In genomic region chr2:4921019-4921418, GRCm38 (mm10) we compare ENCODE assay signal across 28 mouse cellular contexts. TPM values are rescaled to one million over a fixed set of nuclear protein-coding genes. Genes with fewer than 3 reads are reported as not detected.
A peak's percentile ranks its signal among the peaks of the same experiment; 100 is the strongest.
DNase-seq lines count a peak whose midpoint lies in the region; ATAC-seq and TF ChIP-seq lines count a peak whose summit lies in the region.
"Had no signal": no experiment of that assay in that cellular context is flagged by ENCODE, and none has a peak within 500 bp of the region (broad histone marks: within the 10 kb centered on the region; RNA-seq: fewer than 3 reads in every experiment).

No protein-coding gene starts in this region.

- peak overlapping the region; percentile 37; the same call in 1 of the 2 replicates for H3K27ac ChIP-seq in kidney, adult 2 months (ENCODE audit: insufficient read depth, low read depth, low read length)
- peak overlapping the region; percentile 91 for H3K27ac ChIP-seq in liver, postnatal 0 days (ENCODE audit: low read depth)
- no peak overlapping the region for H3K27ac ChIP-seq in liver, embryonic 12.5 days
- H3K27ac ChIP-seq in ES-E14 (ENCODE audit: insufficient read depth, low read depth, low read length, poor library complexity, severe bottlenecking) = no peak overlapping the region
- H3K27ac ChIP-seq: embryonic facial prominence, embryonic 13.5 days; embryonic facial prominence, embryonic 15.5 days; forebrain, embryonic 10.5 days; forebrain, embryonic 12.5 days had no signal

- H3K4me3 ChIP-seq in kidney, adult 2 months (ENCODE audit: insufficient read depth, low read depth, low read length) = no peak overlapping the region
- H3K4me3 ChIP-seq in liver, postnatal 0 days (ENCODE audit: low read depth, low read length) = no peak overlapping the region
- no peak overlapping the region for H3K4me3 ChIP-seq in liver, embryonic 12.5 days
- no peak overlapping the region for H3K4me3 ChIP-seq in ES-E14 (ENCODE audit: insufficient read depth in 1 of 2, low read depth in 1 of 2, low read length in 2 of 2, poor library complexity in 1 of 2, severe bottlenecking in 1 of 2)
- H3K4me3 ChIP-seq: embryonic facial prominence, embryonic 13.5 days; embryonic facial prominence, embryonic 15.5 days; erythroblast, embryonic 14.5 days; forebrain, embryonic 10.5 days; forebrain, embryonic 12.5 days had no signal

- ATAC-seq in liver, postnatal 0 days = no peak
- no peak for ATAC-seq in liver, embryonic 12.5 days
- ATAC-seq: CD4-positive, CD25-positive, alpha-beta regulatory T cell, adult 4 months; forebrain, embryonic 14.5 days; forebrain, embryonic 16.5 days had no signal

- H3K4me2 ChIP-seq in liver, postnatal 0 days (ENCODE audit: low read depth, low read length) = peak overlapping the region; percentile 27; the same call in 1 of the 2 replicates
- H3K4me2 ChIP-seq in liver, embryonic 12.5 days = no peak overlapping the region
- H3K4me2 ChIP-seq: embryonic facial prominence, embryonic 13.5 days; embryonic facial prominence, embryonic 15.5 days; forebrain, embryonic 12.5 days had no signal

- peaks cover 30% of the 10 kb centered on the region for H3K4me1 ChIP-seq in kidney, adult 2 months (ENCODE audit: control insufficient read depth, insufficient read depth, low read length)
- H3K4me1 ChIP-seq in liver, postnatal 0 days (ENCODE audit: insufficient read depth) = peaks cover 14% of the 10 kb centered on the region
- H3K4me1 ChIP-seq in liver, embryonic 12.5 days = peaks cover 28% of the 10 kb centered on the region
- peaks cover 4 to 8% of the 10 kb centered on the region in 2 experiments; a peak in 2 of 4 replicates for H3K4me1 ChIP-seq in ES-E14 (ENCODE audit: control insufficient read depth in 2 of 2, insufficient read depth in 2 of 2, low read length in 2 of 2, poor library complexity in 1 of 2)

- TF ChIP-seq EP300 in liver, postnatal 0 days (IDR thresholded peaks at IDR 0.05; ENCODE audit: low read depth) = no peak

- no peak for DNase-seq in kidney, adult 2 months
- DNase-seq in kidney, adult 8-10 months = no peak
- DNase-seq in liver, postnatal 0 days = no peak
- no peak for DNase-seq in ES-E14 (ENCODE audit: low read depth, low spot score)
- DNase-seq: adrenal gland, adult 2 months; adrenal gland, postnatal 10 days; adrenal gland, postnatal 25 days; B cell, adult 2 months; cerebellum, adult 11 months; cerebellum, adult 18-20 months; cerebellum, adult 8-10 months; cerebellum, adult 9-11 months; cerebellum, postnatal 14 days; cerebellum, postnatal 36 days; embryo, embryonic 11 days had no signal

- WGBS in kidney, adult 2 months = 73% methylated on average over 5 of the region's 5 CpGs
- WGBS in liver, postnatal 0 days (ENCODE audit: insufficient replicate concordance) = 66% methylated on average over 5 of the region's 5 CpGs
- 70% methylated on average over 5 of the region's 5 CpGs for WGBS in liver, embryonic 12.5 days (ENCODE audit: insufficient replicate concordance)

- TF ChIP-seq CTCF in kidney, adult 2 months (conservative IDR thresholded peaks at IDR 0.05; ENCODE audit: insufficient read depth, insufficient read length, low read depth, low read length) = no peak
- no peak for TF ChIP-seq CTCF in liver, postnatal 0 days (IDR thresholded peaks at IDR 0.05; ENCODE audit: low read depth)

- no peaks in the 10 kb centered on the region for H3K27me3 ChIP-seq in kidney, adult 2 months (replicated peaks; ENCODE audit: control insufficient read depth, insufficient read depth, low read length)
- H3K27me3 ChIP-seq in liver, postnatal 0 days (ENCODE audit: insufficient read depth, low read length) = no peaks in the 10 kb centered on the region
- H3K27me3 ChIP-seq in liver, embryonic 12.5 days (replicated peaks) = no peaks in the 10 kb centered on the region
- H3K27me3 ChIP-seq: CH12.LX; embryonic facial prominence, embryonic 13.5 days; embryonic facial prominence, embryonic 15.5 days; forebrain, embryonic 12.5 days had no signal

- no peak overlapping the region for H3K9ac ChIP-seq in liver, postnatal 0 days (replicated peaks)
- H3K9ac ChIP-seq in liver, embryonic 12.5 days = no peak overlapping the region
- H3K9ac ChIP-seq in ES-E14 (ENCODE audit: insufficient read depth, low read depth, low read length, poor library complexity, severe bottlenecking) = no peak overlapping the region
- H3K9ac ChIP-seq: embryonic facial prominence, embryonic 13.5 days; embryonic facial prominence, embryonic 15.5 days; forebrain, embryonic 12.5 days had no signal

- in situ Hi-C loops in ES-E14 (cut with MboI; ENCODE audit: low sequenced_read_pairs in 2 of 2, unreplicated experiment in 2 of 2) = no loop called here

- H3K9me3 ChIP-seq in liver, postnatal 0 days (ENCODE audit: low read length) = no peaks in the 10 kb centered on the region
- H3K9me3 ChIP-seq in liver, embryonic 12.5 days (replicated peaks) = peaks cover 4% of the 10 kb centered on the region; the same call in 1 of the 2 replicates
- H3K9me3 ChIP-seq in ES-E14 (ENCODE audit: control insufficient read depth, insufficient read depth, low read depth, low read length) = no peaks in the 10 kb centered on the region
- H3K9me3 ChIP-seq: embryonic facial prominence, embryonic 13.5 days; embryonic facial prominence, embryonic 15.5 days; forebrain, embryonic 12.5 days had no signal

- no peak for TF ChIP-seq POLR2A in kidney, adult 2 months (IDR thresholded peaks at IDR 0.05; ENCODE audit: low read depth, low read length)

- H3K36me3 ChIP-seq in kidney, adult 2 months (ENCODE audit: control insufficient read depth, insufficient read depth, low read length) = peaks cover 3% of the 10 kb centered on the region; the same call in 1 of the 2 replicates
- peaks cover 4% of the 10 kb centered on the region for H3K36me3 ChIP-seq in liver, postnatal 0 days (replicated peaks; ENCODE audit: insufficient read depth, low read length)
- peaks cover 12% of the 10 kb centered on the region; the same call in 1 of the 2 replicates for H3K36me3 ChIP-seq in liver, embryonic 12.5 days
- peaks cover 2% of the 10 kb centered on the region; the same call in 1 of the 2 replicates for H3K36me3 ChIP-seq in ES-E14 (ENCODE audit: control insufficient read depth, insufficient read depth, low read length, poor library complexity, severe bottlenecking)
- H3K36me3 ChIP-seq: embryonic facial prominence, embryonic 15.5 days; forebrain, embryonic 12.5 days had no signal

TF ChIP-seq in ES-E14, 5 proteins besides CTCF, POLR2A, EP300 and RAD21:
- no peak for TF ChIP-seq ZC3H11A (IDR thresholded peaks at IDR 0.05; ENCODE audit: borderline replicate concordance, low read depth, low read length)
- TF ChIP-seq ZNF384 (IDR thresholded peaks at IDR 0.05; ENCODE audit: low read depth, low read length) = peak; percentile 61
- TF ChIP-seq HCFC1 (IDR thresholded peaks at IDR 0.05; ENCODE audit: borderline replicate concordance, insufficient read depth, low read length) = no peak

RNA-seq across cellular contexts. Expression of gene Phyh, which starts 2.2 kb away (rescaled TPM):
- polyA plus RNA-seq in kidney, adult 2 months (2012; rRNA removed) = 322 and 403 TPM in 2 replicates
- polyA plus RNA-seq in liver, postnatal 0 days (2015; fragmentation: Nextera tagmentation; extraction: Ambion mirVana) = 608 and 753 TPM in 2 replicates
- polyA plus RNA-seq in liver, embryonic 12.5 days (2016; fragmentation: Nextera tagmentation; extraction: Ambion mirVana) = 38.7 and 39.2 TPM in 2 replicates
- 15.0 and 22.0 TPM in 2 replicates for total RNA-seq in ES-E14 (2012; rRNA removed)
- total RNA-seq: MEL had no signal

RNA-seq across cellular contexts. Expression of gene Sephs1, which starts 39.7 kb away (rescaled TPM):
- polyA plus RNA-seq in kidney, adult 2 months (2012; rRNA removed) = 21.7 and 23.9 TPM in 2 replicates
- polyA plus RNA-seq in liver, postnatal 0 days (2015; fragmentation: Nextera tagmentation; extraction: Ambion mirVana) = 22.2 and 23.8 TPM in 2 replicates
- polyA plus RNA-seq in liver, embryonic 12.5 days (2016; fragmentation: Nextera tagmentation; extraction: Ambion mirVana) = 47.6 and 49.2 TPM in 2 replicates
- 37.9 and 39.5 TPM in 2 replicates for total RNA-seq in ES-E14 (2012; rRNA removed)

RNA-seq across cellular contexts. Expression of gene Ucma, which starts 54.9 kb away (rescaled TPM):
- not detected in 2 replicates for polyA plus RNA-seq in kidney, adult 2 months (2012; rRNA removed)
- not detected in 2 replicates for polyA plus RNA-seq in liver, postnatal 0 days (2015; fragmentation: Nextera tagmentation; extraction: Ambion mirVana)
- not detected in 2 replicates for polyA plus RNA-seq in liver, embryonic 12.5 days (2016; fragmentation: Nextera tagmentation; extraction: Ambion mirVana)
- total RNA-seq in ES-E14 (2012; rRNA removed) = 2.5 and 2.7 TPM in 2 replicates
- total RNA-seq: adrenal gland, adult 2 months; adrenal gland, postnatal 10 days; adrenal gland, postnatal 25 days; adrenal gland, postnatal 4 days; CH12.LX; common myeloid progenitor, adult 5-6 weeks; MEL had no signal
- polyA plus RNA-seq: adrenal gland, adult 2 months; CD4-positive, CD25-positive, alpha-beta regulatory T cell, adult 4 months; erythroblast, embryonic 14.5 days; forebrain, embryonic 12.5 days; forebrain, embryonic 16.5 days had no signal

Comparison
In these comparisons a context has a peak if more than half of its experiments do, and no peak if none do; other contexts are left out.
1. H3K27ac ChIP-seq: peak in kidney, adult 2 months (single experiment) and liver, postnatal 0 days (single experiment); none in liver, embryonic 12.5 days (single experiment) and ES-E14 (single experiment).